Mouse (Mus musculus) liver, adult 2 months (tissue): ENCODE data around the gene Phactr3. TPM values are rescaled to one million over a fixed set of nuclear protein-coding genes. Genes with fewer than 3 reads are reported as not detected.

Source experiments
- DNase-seq: peaks from one replicate; pipeline ENCODE4 v3.0.0-alpha.2; 2011; ENCODE audit warnings: low read depth, low spot score; ENCODE audit errors: extremely low read depth
- H3K27ac ChIP-seq: fragments of 200-500 bp; replicated peaks from 2 replicates; pipeline ENCODE4 v1.5.1; 2012; ENCODE audit warnings: low read depth, mild to moderate bottlenecking, control low read depth, inconsistent platforms, low read length; ENCODE audit not compliant: insufficient read depth
- H3K27me3 ChIP-seq: fragments of 200-500 bp; 2 replicates; pipeline ENCODE4 v1.6.1; 2012; ENCODE audit warnings: mild to moderate bottlenecking, moderate library complexity, low read length, inconsistent platforms; ENCODE audit not compliant: control insufficient read depth, insufficient read depth
- H3K36me3 ChIP-seq: fragments of 200-500 bp; 2 replicates; pipeline ENCODE4 v1.6.1; 2012; ENCODE audit warnings: low read length, inconsistent platforms; ENCODE audit not compliant: control insufficient read depth, insufficient read depth
- H3K4me1 ChIP-seq: fragments of 200-500 bp; 2 replicates; pipeline ENCODE4 v1.6.1; 2011; ENCODE audit warnings: low read length; ENCODE audit not compliant: control insufficient read depth, insufficient read depth
- H3K4me3 ChIP-seq: fragments of 200-500 bp; 2 replicates; pipeline ENCODE4 v1.5.1; 2011; ENCODE audit warnings: low read depth, mild to moderate bottlenecking, control low read depth, low read length, moderate library complexity; ENCODE audit not compliant: insufficient read depth
- H3K79me2 ChIP-seq: fragments of 200-500 bp; 2 replicates; pipeline ENCODE4 v1.6.1; 2012; ENCODE audit warnings: inconsistent platforms, mild to moderate bottlenecking, low read length, moderate library complexity; ENCODE audit not compliant: control insufficient read depth, insufficient read depth
- H3K9ac ChIP-seq: fragments of 200-500 bp; 2 replicates; pipeline ENCODE4 v1.6.1; 2012; ENCODE audit warnings: low read depth, mild to moderate bottlenecking, control low read depth, inconsistent platforms, low read length
- CTCF ChIP-seq: fragments of 200-500 bp; IDR thresholded peaks from 2 replicates; pipeline ENCODE4 v1.5.1; 2011; ENCODE audit warnings: low read depth, low read length, control low read depth
- POLR2A ChIP-seq: fragments of 200-500 bp; IDR thresholded peaks from 2 replicates; pipeline ENCODE4 v1.6.1; 2011; ENCODE audit warnings: low read length, control low read depth; ENCODE audit not compliant: insufficient read depth; ENCODE audit errors: extremely low read depth
- WGBS: fragments of 180-500 bp; shearing (Covaris S2); methylation state at CpG from one replicate; pipeline ENCODE4 v1.1.7; 2018; 5-methylcytosine and 5-hydroxymethylcytosine counted together
- polyA plus RNA-seq: library from polyadenylated mRNA; depleted of rRNA; stranded (reverse); fragments of >200 nt; gene quantifications from 2 replicates; pipeline ENCODE4 v1.2.3, GENCODE M21; 2012
- total RNA-seq: library from RNA; depleted of rRNA; stranded (reverse); fragments of >200 nt; gene quantifications from 2 replicates; pipeline ENCODE4 v1.2.3, GENCODE M21; 2014

Gene Phactr3
- total and polyA plus RNA-seq, 2 experiments = not detected

- no peaks in the 10 kb centered on the region for H3K79me2 ChIP-seq
- H3K27ac ChIP-seq = no peak overlapping the region
- H3K27me3 ChIP-seq = no peaks in the 10 kb centered on the region
- WGBS = 67% methylated on average over 2 of the region's 2 CpGs
- DNase-seq = no peak
- no peak overlapping the region for H3K9ac ChIP-seq
- no peaks in the 10 kb centered on the region for H3K4me1 ChIP-seq
- TF ChIP-seq POLR2A = no peak
- no peak for TF ChIP-seq CTCF
- H3K36me3 ChIP-seq = no peaks in the 10 kb centered on the region
- H3K4me3 ChIP-seq = no peak overlapping the region
Observed at GRCm38 (mm10) chr2:178188988-178189387, 70.2 kb downstream of the Phactr3 start.

GRCm38 (mm10) chr2:178192881-178193280, 74.1 kb downstream of the Phactr3 start:
- Histone ChIP-seq H3K4me1 (no peaks in the 10 kb centered on the region), H3K36me3 (no peaks in the 10 kb centered on the region), H3K27ac (no peak overlapping the region), H3K79me2 (no peaks in the 10 kb centered on the region), H3K4me3 (no peak overlapping the region), H3K9ac (no peak overlapping the region), H3K27me3 (no peaks in the 10 kb centered on the region)
- DNase-seq = no peak
- TF ChIP-seq POLR2A (no peak), CTCF (no peak)
- 73% methylated on average over 9 of the region's 9 CpGs for WGBS

- TF ChIP-seq CTCF (no peak), POLR2A (no peak)
- 79% methylated on average over 2 of the region's 2 CpGs for WGBS
- DNase-seq = no peak
Observed at GRCm38 (mm10) chr2:178193445-178193844, 74.7 kb downstream of the Phactr3 start.

GRCm38 (mm10) chr2:178194908-178195307, 76.1 kb downstream of the Phactr3 start:
- WGBS = 79% methylated on average over 5 of the region's 5 CpGs

More at GRCm38 (mm10) chr2:178193445-178193844, 74.7 kb downstream of the Phactr3 start:
- no peaks in the 10 kb centered on the region for H3K36me3 ChIP-seq
- H3K4me3 ChIP-seq = no peak overlapping the region
- H3K79me2 ChIP-seq = no peaks in the 10 kb centered on the region
- no peak overlapping the region for H3K9ac ChIP-seq
- H3K27ac ChIP-seq = no peak overlapping the region
- no peaks in the 10 kb centered on the region for H3K27me3 ChIP-seq
- H3K4me1 ChIP-seq = no peaks in the 10 kb centered on the region

GRCm38 (mm10) chr2:178196038-178196437, 77.3 kb downstream of the Phactr3 start:
- H3K4me3 ChIP-seq = no peak overlapping the region
- H3K36me3 ChIP-seq = no peaks in the 10 kb centered on the region
- TF ChIP-seq CTCF (no peak), POLR2A (no peak)
- no peaks in the 10 kb centered on the region for H3K4me1 ChIP-seq
- no peaks in the 10 kb centered on the region for H3K27me3 ChIP-seq
- H3K27ac ChIP-seq = no peak overlapping the region
- 81% methylated on average over 6 of the region's 6 CpGs for WGBS
- no peaks in the 10 kb centered on the region for H3K79me2 ChIP-seq
- no peak for DNase-seq
- no peak overlapping the region for H3K9ac ChIP-seq

More at GRCm38 (mm10) chr2:178194908-178195307, 76.1 kb downstream of the Phactr3 start:
- H3K27ac ChIP-seq = no peak overlapping the region
- no peaks in the 10 kb centered on the region for H3K79me2 ChIP-seq
- H3K4me3 ChIP-seq = no peak overlapping the region
- no peaks in the 10 kb centered on the region for H3K27me3 ChIP-seq
- DNase-seq = no peak
- TF ChIP-seq CTCF (no peak), POLR2A (no peak)
- H3K9ac ChIP-seq = no peak overlapping the region
- H3K4me1 ChIP-seq = no peaks in the 10 kb centered on the region
- no peaks in the 10 kb centered on the region for H3K36me3 ChIP-seq

GRCm38 (mm10) chr2:178197542-178197941, 78.8 kb downstream of the Phactr3 start:
- 80% methylated on average over 1 of the region's 1 CpGs for WGBS
- H3K4me3 ChIP-seq = no peak overlapping the region
- no peak overlapping the region for H3K27ac ChIP-seq
- DNase-seq = no peak
- TF ChIP-seq POLR2A (no peak), CTCF (no peak)
- no peaks in the 10 kb centered on the region for H3K79me2 ChIP-seq
- H3K27me3 ChIP-seq = no peaks in the 10 kb centered on the region
- H3K9ac ChIP-seq = no peak overlapping the region
- H3K36me3 ChIP-seq = no peaks in the 10 kb centered on the region
- no peaks in the 10 kb centered on the region for H3K4me1 ChIP-seq
